Mouse (Mus musculus) liver, embryonic 14.5 days (tissue): Measurements from ENCODE around the gene Mamstr.

ENCODE experiments used
- CTCF ChIP-seq: IDR thresholded peaks from 2 replicates; pipeline ENCODE4 v1.5.1; 2016; ENCODE audit warnings: antibody characterized with exemption, low read depth, control low read depth
- EP300 ChIP-seq: IDR thresholded peaks from 2 replicates; pipeline ENCODE4 v1.6.1; 2016; ENCODE audit warnings: antibody characterized with exemption, low read depth

- TF ChIP-seq CTCF (no peak), EP300 (no peak)
Observed at GRCm38 (mm10) chr7:45654424-45655047, 14.8 kb downstream of the Mamstr start.
